15 mouse cellular contexts compared by ENCODE assay signal in genomic region chr4:63580078-63580477, GRCm38 (mm10). TPM values are rescaled to one million over a fixed set of nuclear protein-coding genes. Genes with fewer than 3 reads are reported as not detected.
DNase-seq lines count a peak whose midpoint lies in the region; ATAC-seq lines count a peak whose summit lies in the region.
"Had no signal": no experiment of that assay in that cellular context is flagged by ENCODE, and none has a peak within 500 bp of the region (broad histone marks: within the 10 kb centered on the region; RNA-seq: fewer than 3 reads in every experiment).

No protein-coding gene starts in this region.

- ATAC-seq in forebrain, embryonic 14.5 days: peak; percentile 44
- peak; percentile 52 for ATAC-seq in limb, embryonic 13.5 days (ENCODE audit: low FRiP score, low read depth)
- ATAC-seq in neural tube, embryonic 14.5 days (ENCODE audit: low read depth): peak; percentile 75
- ATAC-seq in erythroblast, adult 5-6 weeks (replicated peaks; ENCODE audit: low FRiP score, poor library complexity, severe bottlenecking): no peak

- 0 out of 2 replicates have a peak, but pooled peaks cover 2% of the 10 kb centered on the region for H3K4me1 ChIP-seq in forebrain, embryonic 14.5 days (ENCODE audit: control insufficient read depth, insufficient read depth, low read length)
- H3K4me1 ChIP-seq in limb, embryonic 13.5 days: peaks cover 23% of the 10 kb centered on the region
- H3K4me1 ChIP-seq in neural tube, embryonic 14.5 days (ENCODE audit: control insufficient read depth, insufficient read depth, low read length): 0 out of 2 replicates have a peak, but pooled peaks cover 6% of the 10 kb centered on the region
- H3K4me1 ChIP-seq: megakaryocyte, embryonic 14.5 days had no signal

- no peak overlapping the region for H3K9ac ChIP-seq in forebrain, embryonic 14.5 days (ENCODE audit: low read length)
- no peak overlapping the region for H3K9ac ChIP-seq in limb, embryonic 13.5 days
- H3K9ac ChIP-seq in neural tube, embryonic 14.5 days (replicated peaks; ENCODE audit: low read depth, low read length): no peak overlapping the region

- no peaks in the 10 kb centered on the region for H3K36me3 ChIP-seq in forebrain, embryonic 14.5 days (ENCODE audit: control insufficient read depth, insufficient read depth, low read length)
- peaks cover 21% of the 10 kb centered on the region for H3K36me3 ChIP-seq in limb, embryonic 13.5 days
- H3K36me3 ChIP-seq in neural tube, embryonic 14.5 days (ENCODE audit: control insufficient read depth, insufficient read depth, low read length): no peaks in the 10 kb centered on the region

- no peak overlapping the region for H3K4me3 ChIP-seq in forebrain, embryonic 14.5 days (ENCODE audit: low read depth, low read length)
- H3K4me3 ChIP-seq in limb, embryonic 13.5 days: no peak overlapping the region
- H3K4me3 ChIP-seq in neural tube, embryonic 14.5 days (ENCODE audit: low read depth, low read length): no peak overlapping the region
- H3K4me3 ChIP-seq: megakaryocyte, embryonic 14.5 days had no signal

- 15% methylated on average over 6 of the region's 6 CpGs for WGBS in forebrain, embryonic 14.5 days
- 41% methylated on average over 6 of the region's 6 CpGs for WGBS in limb, embryonic 13.5 days
- WGBS in neural tube, embryonic 14.5 days: 36% methylated on average over 5 of the region's 6 CpGs

- no peaks in the 10 kb centered on the region for H3K9me3 ChIP-seq in forebrain, embryonic 14.5 days (replicated peaks; ENCODE audit: control insufficient read depth, low read length)
- no peaks in the 10 kb centered on the region for H3K9me3 ChIP-seq in limb, embryonic 13.5 days
- no peaks in the 10 kb centered on the region for H3K9me3 ChIP-seq in neural tube, embryonic 14.5 days (ENCODE audit: control insufficient read depth, low read length)

- no peak overlapping the region for H3K4me2 ChIP-seq in forebrain, embryonic 14.5 days (ENCODE audit: low read length)
- no peak overlapping the region for H3K4me2 ChIP-seq in limb, embryonic 13.5 days (replicated peaks)
- no peak overlapping the region for H3K4me2 ChIP-seq in neural tube, embryonic 14.5 days (ENCODE audit: low read depth, low read length)
- H3K4me2 ChIP-seq: liver, embryonic 11.5 days had no signal

- peak; percentile 71 for DNase-seq in embryo, embryonic 11 days
- peak; percentile 57 for DNase-seq in forebrain, embryonic 14.5 days (ENCODE audit: low spot score)
- no peak for DNase-seq in adrenal gland, adult 2 months
- DNase-seq in Muller cell, postnatal 12 days (ENCODE audit: inconsistent ontology term): no peak
- DNase-seq: adrenal gland, postnatal 36 days; cerebellum, postnatal 25 days; gastrocnemius, postnatal 14 days; thymus, postnatal 4 days had no signal

- H3K27ac ChIP-seq in forebrain, embryonic 14.5 days (ENCODE audit: low read depth, low read length): peak overlapping the region; percentile 5; the same call in 1 of the 2 replicates
- peak overlapping the region; percentile 52; the same call in 1 of the 2 replicates for H3K27ac ChIP-seq in limb, embryonic 13.5 days
- H3K27ac ChIP-seq in neural tube, embryonic 14.5 days (ENCODE audit: low read depth, low read length): no peak overlapping the region

- no peaks in the 10 kb centered on the region for H3K27me3 ChIP-seq in forebrain, embryonic 14.5 days (replicated peaks; ENCODE audit: control insufficient read depth, insufficient read depth, low read length)
- no peaks in the 10 kb centered on the region for H3K27me3 ChIP-seq in limb, embryonic 13.5 days
- H3K27me3 ChIP-seq in neural tube, embryonic 14.5 days (ENCODE audit: control insufficient read depth, insufficient read depth, low read length): no peaks in the 10 kb centered on the region
- H3K27me3 ChIP-seq: megakaryocyte, embryonic 14.5 days had no signal

RNA-seq across cellular contexts. Expression of gene Tmem268, which starts 21.5 kb away (rescaled TPM):
- polyA plus RNA-seq in forebrain, embryonic 14.5 days (2014; fragmentation: Nextera tagmentation; extraction: Ambion mirVana): 4.9 and 5.4 TPM in 2 replicates
- 8.2 and 8.3 TPM in 2 replicates for polyA plus RNA-seq in limb, embryonic 13.5 days (2015; fragmentation: Nextera tagmentation; extraction: Ambion mirVana)
- 3.4 and 4.6 TPM in 2 replicates for polyA plus RNA-seq in neural tube, embryonic 14.5 days (2014; fragmentation: Nextera tagmentation; extraction: Ambion mirVana)
- 10 to 100 TPM; 10.4 to 12.6 TPM for total RNA-seq in adrenal gland, adult 2 months (2021)
- 7.5 and 7.7 TPM in 2 replicates for polyA plus RNA-seq in adrenal gland, adult 2 months (2012; rRNA removed)
- total RNA-seq in erythroblast, adult 5-6 weeks (2015; ENCODE audit: low replicate concordance): 5.0 and 15.3 TPM in 2 replicates
- 1.5 and 2.6 TPM in 2 replicates for total RNA-seq in erythroblast, adult 5-6 weeks (2017; ENCODE audit: low replicate concordance)

RNA-seq across cellular contexts. Expression of gene Gm11213, which starts 25.0 kb away (rescaled TPM):
- polyA plus RNA-seq in forebrain, embryonic 14.5 days (2014; fragmentation: Nextera tagmentation; extraction: Ambion mirVana): not detected in 2 replicates
- not detected in 2 replicates for polyA plus RNA-seq in limb, embryonic 13.5 days (2015; fragmentation: Nextera tagmentation; extraction: Ambion mirVana)
- not detected in 2 replicates for polyA plus RNA-seq in neural tube, embryonic 14.5 days (2014; fragmentation: Nextera tagmentation; extraction: Ambion mirVana)
- not detected for total RNA-seq in adrenal gland, adult 2 months (2021)
- polyA plus RNA-seq in adrenal gland, adult 2 months (2012; rRNA removed): not detected in 2 replicates
- total RNA-seq in erythroblast, adult 5-6 weeks (2015; ENCODE audit: low replicate concordance): not detected in 2 replicates
- not detected in 2 replicates for total RNA-seq in erythroblast, adult 5-6 weeks (2017; ENCODE audit: low replicate concordance)
- total RNA-seq: adrenal gland, postnatal 36 days; gastrocnemius, postnatal 14 days; hematopoietic stem cell, adult 5-6 weeks had no signal
- polyA plus RNA-seq: large intestine, adult 2 months; liver, embryonic 11.5 days had no signal

RNA-seq across cellular contexts. Expression of gene Atp6v1g1, which starts 35.5 kb away (rescaled TPM):
- 526 and 544 TPM in 2 replicates for polyA plus RNA-seq in forebrain, embryonic 14.5 days (2014; fragmentation: Nextera tagmentation; extraction: Ambion mirVana)
- polyA plus RNA-seq in limb, embryonic 13.5 days (2015; fragmentation: Nextera tagmentation; extraction: Ambion mirVana): 317 and 318 TPM in 2 replicates
- polyA plus RNA-seq in neural tube, embryonic 14.5 days (2014; fragmentation: Nextera tagmentation; extraction: Ambion mirVana): 431 and 462 TPM in 2 replicates
- total RNA-seq in adrenal gland, adult 2 months (2021): 100 to 1,000 TPM; 166 to 207 TPM
- polyA plus RNA-seq in adrenal gland, adult 2 months (2012; rRNA removed): 21.2 and 22.1 TPM in 2 replicates
- 39.6 and 49.7 TPM in 2 replicates for total RNA-seq in erythroblast, adult 5-6 weeks (2015; ENCODE audit: low replicate concordance)
- 31.0 and 43.5 TPM in 2 replicates for total RNA-seq in erythroblast, adult 5-6 weeks (2017; ENCODE audit: low replicate concordance)

RNA-seq across cellular contexts. Expression of gene Tex48, which starts 42.1 kb away (rescaled TPM):
- polyA plus RNA-seq in forebrain, embryonic 14.5 days (2014; fragmentation: Nextera tagmentation; extraction: Ambion mirVana): not detected in 2 replicates
- polyA plus RNA-seq in limb, embryonic 13.5 days (2015; fragmentation: Nextera tagmentation; extraction: Ambion mirVana): not detected in 2 replicates
- polyA plus RNA-seq in neural tube, embryonic 14.5 days (2014; fragmentation: Nextera tagmentation; extraction: Ambion mirVana): not detected in 2 replicates
- not detected for total RNA-seq in adrenal gland, adult 2 months (2021)
- polyA plus RNA-seq in adrenal gland, adult 2 months (2012; rRNA removed): not detected in 2 replicates
- not detected in 2 replicates for total RNA-seq in erythroblast, adult 5-6 weeks (2015; ENCODE audit: low replicate concordance)
- total RNA-seq in erythroblast, adult 5-6 weeks (2017; ENCODE audit: low replicate concordance): not detected in 2 replicates
- total RNA-seq: adrenal gland, postnatal 36 days; gastrocnemius, postnatal 14 days; hematopoietic stem cell, adult 5-6 weeks had no signal
- polyA plus RNA-seq: large intestine, adult 2 months; liver, embryonic 11.5 days had no signal

Comparison
In these comparisons a context has a peak if more than half of its experiments do, and no peak if none do; other contexts are left out.
1. DNase-seq: peak in embryo, embryonic 11 days (single experiment) and forebrain, embryonic 14.5 days (single experiment); none in adrenal gland, adult 2 months (single experiment) and Muller cell, postnatal 12 days (single experiment).
2. RNA of gene Atp6v1g1, which starts 35.5 kb away (polyA plus RNA-seq): 526 to 544 TPM in forebrain, embryonic 14.5 days, 431 to 462 TPM in neural tube, embryonic 14.5 days and 317 to 318 TPM in limb, embryonic 13.5 days; 21.2 to 22.1 TPM in adrenal gland, adult 2 months; every median in the first group is over 10 times any median in the second.